ENCODE assay signal across 10 mouse cellular contexts in the genomic region with DNA sequence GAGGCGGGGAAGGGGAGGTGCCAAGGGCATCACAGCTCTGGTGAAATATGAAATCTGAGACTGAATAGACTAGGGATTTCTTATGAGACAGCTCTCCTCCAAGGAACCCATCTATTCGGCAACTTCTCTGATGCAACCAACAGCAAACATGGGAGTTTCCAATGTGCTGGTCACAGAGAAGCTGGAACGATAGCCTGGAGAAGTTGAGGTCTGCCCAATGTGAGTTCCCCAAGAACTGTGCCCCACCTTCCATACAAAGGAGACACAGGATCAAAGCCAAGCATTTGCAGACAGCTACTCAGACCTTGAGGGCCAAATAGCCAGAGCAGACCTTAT. TPM values are rescaled to one million over a fixed set of nuclear protein-coding genes. Genes with fewer than 3 reads are reported as not detected.
DNase-seq lines count a peak whose midpoint lies in the region; ATAC-seq and TF ChIP-seq lines count a peak whose summit lies in the region.
"Had no signal": no experiment of that assay in that cellular context is flagged by ENCODE, and none has a peak within 500 bp of the region (broad histone marks: within the 10 kb centered on the region; RNA-seq: fewer than 3 reads in every experiment).

No protein-coding gene starts in this region.

- no peak for TF ChIP-seq CTCF in gastrocnemius, adult 2 months (IDR thresholded peaks at IDR 0.05)
- no peak for TF ChIP-seq CTCF in left cerebral cortex, adult 2 months (IDR thresholded peaks at IDR 0.05)
- no peak for TF ChIP-seq CTCF in cortical plate, adult 2 months (IDR thresholded peaks at IDR 0.05; ENCODE audit: extremely low read depth, insufficient read depth, low read length)

- no peak overlapping the region for H3K9ac ChIP-seq in limb, embryonic 15.5 days
- H3K9ac ChIP-seq: liver, embryonic 14.5 days had no signal

- DNase-seq in gastrocnemius, adult 2 months: no peak
- no peak for DNase-seq in gastrocnemius, postnatal 14 days
- DNase-seq in left cerebral cortex, adult 2 months (ENCODE audit: extremely low spot score in 1 of 2, low spot score in 2 of 2): no peak
- DNase-seq in left cerebral cortex, postnatal 25 days (ENCODE audit: low spot score in 2 of 2): no peak
- DNase-seq in adrenal gland, adult 18-20 months (ENCODE audit: low spot score in 2 of 2): no peak
- DNase-seq in cerebellum, postnatal 10 days: no peak

- TF ChIP-seq POLR2A in cortical plate, adult 2 months (IDR thresholded peaks at IDR 0.05; ENCODE audit: extremely low read depth, insufficient read depth, low read length): no peak

- no peaks in the 10 kb centered on the region for H3K9me3 ChIP-seq in limb, embryonic 15.5 days

- H3K27ac ChIP-seq in gastrocnemius, adult 2 months: peak overlapping the region; percentile 88
- H3K27ac ChIP-seq in left cerebral cortex, adult 2 months: peak overlapping the region; percentile 48
- peak overlapping the region; percentile 62; the same call in 1 of the 2 replicates for H3K27ac ChIP-seq in cortical plate, adult 2 months (ENCODE audit: insufficient read depth, low read length)
- H3K27ac ChIP-seq in limb, embryonic 15.5 days: peak overlapping the region; percentile 77
- H3K27ac ChIP-seq: liver, embryonic 14.5 days had no signal

- H3K4me2 ChIP-seq in limb, embryonic 15.5 days: no peak overlapping the region

- H3K36me3 ChIP-seq in limb, embryonic 15.5 days: no peaks in the 10 kb centered on the region

- H3K4me1 ChIP-seq in cortical plate, adult 2 months (ENCODE audit: control insufficient read depth, insufficient read depth, low read length): peaks cover 38% of the 10 kb centered on the region
- peaks cover 23% of the 10 kb centered on the region for H3K4me1 ChIP-seq in limb, embryonic 15.5 days

- no peak overlapping the region for H3K4me3 ChIP-seq in gastrocnemius, adult 2 months
- H3K4me3 ChIP-seq in left cerebral cortex, adult 2 months: no peak overlapping the region
- no peak overlapping the region for H3K4me3 ChIP-seq in cortical plate, adult 2 months (ENCODE audit: insufficient read depth, low read length)
- H3K4me3 ChIP-seq in limb, embryonic 15.5 days: no peak overlapping the region

- 52% methylated on average over 3 of the region's 3 CpGs for WGBS in limb, embryonic 15.5 days

- ATAC-seq in limb, embryonic 15.5 days (ENCODE audit: insufficient number of reproducible peaks, low FRiP score, low TSS enrichment, low read depth): no peak

- intact Hi-C loops in gastrocnemius, adult 2 months (cut with DNase I): no loop called here
- intact Hi-C loops in gastrocnemius, postnatal 14 days (cut with DNase I; ENCODE audit: low total_unique reads): no loop called here
- intact Hi-C loops in left cerebral cortex, adult 2 months (cut with DNase I): no loop called here
- intact Hi-C loops in left cerebral cortex, postnatal 25 days (cut with DNase I): no loop called here

- H3K27me3 ChIP-seq in limb, embryonic 15.5 days: no peaks in the 10 kb centered on the region

RNA-seq across cellular contexts. Expression of a gene that starts 52.6 kb away (rescaled TPM):
- 1 to 10 TPM in 1 of 2 experiments, under 1 TPM in 1; 0.64 to 2.4 TPM for total RNA-seq in gastrocnemius, adult 2 months (2021)
- 1 to 10 TPM; 2.5 to 4.2 TPM for total RNA-seq in gastrocnemius, postnatal 14 days (2021)
- 100 to 1,000 TPM; 110 to 116 TPM for total RNA-seq in left cerebral cortex, adult 2 months (2021)
- 100 to 1,000 TPM; 112 to 117 TPM for total RNA-seq in left cerebral cortex, postnatal 25 days (2021)
- 50.5 and 66.4 TPM in 2 replicates for polyA plus RNA-seq in cortical plate, adult 2 months (2012; rRNA removed)
- polyA plus RNA-seq in limb, embryonic 15.5 days (2015; fragmentation: Nextera tagmentation; extraction: Ambion mirVana): 11.0 and 30.2 TPM in 2 replicates
- 1 to 10 TPM; 5.1 to 6.7 TPM for total RNA-seq in adrenal gland, adult 18-20 months (2021)
- total RNA-seq: monocyte, adult 5-6 weeks had no signal

Comparison
In these comparisons a context has a peak if more than half of its experiments do, and no peak if none do; other contexts are left out.
1. RNA of a gene that starts 52.6 kb away (total RNA-seq): 112 to 117 TPM in left cerebral cortex, postnatal 25 days and 110 to 116 TPM in left cerebral cortex, adult 2 months; 5.1 to 6.7 TPM in adrenal gland, adult 18-20 months, 2.5 to 4.2 TPM in gastrocnemius, postnatal 14 days and 0.64 to 2.4 TPM in gastrocnemius, adult 2 months; every median in the first group is over 10 times any median in the second.
2. Peak in every context shown above with its lines, with median percentiles within 50 percentile points of each other: H3K27ac ChIP-seq.